Mouse (Mus musculus): ENCODE results near the gene Sh3bgrl2. TPM values are rescaled to one million over a fixed set of nuclear protein-coding genes. Genes with fewer than 3 reads are reported as not detected.

Sh3bgrl2 gene
- polyA plus RNA-seq, 2 experiments: 3.5 to 9.7 TPM

GRCm38 (mm10) chr9:83564934-83565652 is 17.0 kb downstream of the Sh3bgrl2 start:
- no peaks in the 10 kb centered on the region for H3K36me3 ChIP-seq (replicated peaks; ENCODE audit: control insufficient read depth, insufficient read depth, low read depth)
- no peak for ATAC-seq (ENCODE audit: insufficient read depth)
- no peaks in the 10 kb centered on the region for H3K9me3 ChIP-seq (ENCODE audit: control insufficient read depth, low read length)
- H3K27me3 ChIP-seq (ENCODE audit: control insufficient read depth, insufficient read depth, low read length): no peaks in the 10 kb centered on the region
- H3K4me3 ChIP-seq (ENCODE audit: insufficient read depth in 1 of 2, low read depth in 2 of 2, low read length in 2 of 2): no peak overlapping the region
- no peak for TF ChIP-seq EP300 (IDR thresholded peaks at IDR 0.05; ENCODE audit: low read depth)
- TF ChIP-seq CTCF (IDR thresholded peaks at IDR 0.05; ENCODE audit: low read depth): no peak
- WGBS (ENCODE audit: insufficient replicate concordance): 51% methylated on average over 13 of the region's 13 CpGs
- H3K9ac ChIP-seq (replicated peaks): no peak overlapping the region
- no peak overlapping the region for H3K27ac ChIP-seq
- DNase-seq (ENCODE audit: low read depth in 3 of 3, low spot score in 3 of 3): no peak
- H3K4me1 ChIP-seq (replicated peaks; ENCODE audit: control insufficient read depth in 2 of 2, insufficient read depth in 2 of 2, low read length in 1 of 2): peaks cover 0 to 11% of the 10 kb centered on the region in 2 experiments; a peak in 2 of 4 replicates
- no peak overlapping the region for H3K4me2 ChIP-seq (ENCODE audit: low read depth)

- no peak overlapping the region for H3K27ac ChIP-seq
- H3K4me3 ChIP-seq (ENCODE audit: insufficient read depth in 1 of 2, low read depth in 2 of 2, low read length in 2 of 2): no peak overlapping the region
- no peaks in the 10 kb centered on the region for H3K27me3 ChIP-seq (ENCODE audit: control insufficient read depth, insufficient read depth, low read length)
- peaks cover 0 to 11% of the 10 kb centered on the region in 2 experiments; a peak in 2 of 4 replicates for H3K4me1 ChIP-seq (replicated peaks; ENCODE audit: control insufficient read depth in 2 of 2, insufficient read depth in 2 of 2, low read length in 1 of 2)
- DNase-seq (ENCODE audit: low read depth in 3 of 3, low spot score in 3 of 3) (no peak), ATAC-seq (ENCODE audit: insufficient read depth) (0 out of 2 replicates have a peak, but pooled peaks have one; percentile 24)
- no peaks in the 10 kb centered on the region for H3K9me3 ChIP-seq (ENCODE audit: control insufficient read depth, low read length)
- no peaks in the 10 kb centered on the region for H3K36me3 ChIP-seq (replicated peaks; ENCODE audit: control insufficient read depth, insufficient read depth, low read depth)
- TF ChIP-seq EP300 (IDR thresholded peaks at IDR 0.05; ENCODE audit: low read depth): no peak
- TF ChIP-seq CTCF (IDR thresholded peaks at IDR 0.05; ENCODE audit: low read depth): no peak
- WGBS (ENCODE audit: insufficient replicate concordance): 21% methylated on average over 6 of the region's 6 CpGs
- H3K4me2 ChIP-seq (ENCODE audit: low read depth): no peak overlapping the region
- H3K9ac ChIP-seq (replicated peaks): no peak overlapping the region
These were observed 18.0 kb downstream of the Sh3bgrl2 start for GRCm38 (mm10) chr9:83566141-83566540.

GRCm38 (mm10) chr9:83568125-83568524 is 20.0 kb downstream of the Sh3bgrl2 start:
- no peak for DNase-seq (ENCODE audit: low read depth in 3 of 3, low spot score in 3 of 3)
- H3K9ac ChIP-seq (replicated peaks): no peak overlapping the region
- H3K4me2 ChIP-seq (ENCODE audit: low read depth): no peak overlapping the region
- H3K27ac ChIP-seq: no peak overlapping the region
- peaks cover 0 to 15% of the 10 kb centered on the region in 2 experiments; a peak in 2 of 4 replicates for H3K4me1 ChIP-seq (replicated peaks; ENCODE audit: control insufficient read depth in 2 of 2, insufficient read depth in 2 of 2, low read length in 1 of 2)
- ATAC-seq (ENCODE audit: insufficient read depth): no peak
- no peaks in the 10 kb centered on the region for H3K27me3 ChIP-seq (ENCODE audit: control insufficient read depth, insufficient read depth, low read length)
- whole genome bisulfite sequencing (ENCODE audit: insufficient replicate concordance): 78% methylated on average over 5 of the region's 5 CpGs
- no peaks in the 10 kb centered on the region for H3K9me3 ChIP-seq (ENCODE audit: control insufficient read depth, low read length)
- no peak overlapping the region for H3K4me3 ChIP-seq (ENCODE audit: insufficient read depth in 1 of 2, low read depth in 2 of 2, low read length in 2 of 2)
- H3K36me3 ChIP-seq (replicated peaks; ENCODE audit: control insufficient read depth, insufficient read depth, low read depth): no peaks in the 10 kb centered on the region
- TF ChIP-seq CTCF (IDR thresholded peaks at IDR 0.05; ENCODE audit: low read depth) (no peak), EP300 (IDR thresholded peaks at IDR 0.05; ENCODE audit: low read depth) (no peak)

- Histone ChIP-seq H3K9me3 (ENCODE audit: control insufficient read depth, low read length) (no peaks in the 10 kb centered on the region), H3K9ac (replicated peaks) (no peak overlapping the region), H3K27ac (no peak overlapping the region), H3K27me3 (ENCODE audit: control insufficient read depth, insufficient read depth, low read length) (no peaks in the 10 kb centered on the region), H3K36me3 (replicated peaks; ENCODE audit: control insufficient read depth, insufficient read depth, low read depth) (no peaks in the 10 kb centered on the region), H3K4me3 (ENCODE audit: insufficient read depth in 1 of 2, low read depth in 2 of 2, low read length in 2 of 2) (no peak overlapping the region), H3K4me1 (replicated peaks; ENCODE audit: control insufficient read depth in 2 of 2, insufficient read depth in 2 of 2, low read length in 1 of 2) (peaks cover 0 to 18% of the 10 kb centered on the region in 2 experiments; a peak in 2 of 4 replicates), H3K4me2 (ENCODE audit: low read depth) (no peak overlapping the region)
- WGBS (ENCODE audit: insufficient replicate concordance): 68% methylated on average over 3 of the region's 3 CpGs
- DNase-seq (ENCODE audit: low read depth in 3 of 3, low spot score in 3 of 3): no peak
- no peak for TF ChIP-seq CTCF (IDR thresholded peaks at IDR 0.05; ENCODE audit: low read depth)
- TF ChIP-seq EP300 (IDR thresholded peaks at IDR 0.05; ENCODE audit: low read depth): no peak
- ATAC-seq (ENCODE audit: insufficient read depth): no peak
These were observed 20.8 kb downstream of the Sh3bgrl2 start for GRCm38 (mm10) chr9:83568937-83569336.

GRCm38 (mm10) chr9:83569898-83570297 is 21.8 kb downstream of the Sh3bgrl2 start:
- Histone ChIP-seq H3K9me3 (ENCODE audit: control insufficient read depth, low read length) (no peaks in the 10 kb centered on the region), H3K4me1 (replicated peaks; ENCODE audit: control insufficient read depth in 2 of 2, insufficient read depth in 2 of 2, low read length in 1 of 2) (peaks cover 0 to 16% of the 10 kb centered on the region in 2 experiments; a peak in 2 of 4 replicates), H3K27me3 (ENCODE audit: control insufficient read depth, insufficient read depth, low read length) (no peaks in the 10 kb centered on the region), H3K27ac (no peak overlapping the region), H3K4me3 (ENCODE audit: insufficient read depth in 1 of 2, low read depth in 2 of 2, low read length in 2 of 2) (no peak overlapping the region), H3K36me3 (replicated peaks; ENCODE audit: control insufficient read depth, insufficient read depth, low read depth) (no peaks in the 10 kb centered on the region), H3K4me2 (ENCODE audit: low read depth) (no peak overlapping the region), H3K9ac (replicated peaks) (no peak overlapping the region)
- DNase-seq (ENCODE audit: low read depth in 3 of 3, low spot score in 3 of 3) (no peak), ATAC-seq (ENCODE audit: insufficient read depth) (no peak)
- 29% methylated on average over 7 of the region's 7 CpGs for WGBS (ENCODE audit: insufficient replicate concordance)
- TF ChIP-seq CTCF (IDR thresholded peaks at IDR 0.05; ENCODE audit: low read depth): no peak
- TF ChIP-seq EP300 (IDR thresholded peaks at IDR 0.05; ENCODE audit: low read depth): no peak
